Mouse (Mus musculus): ENCODE measurements at regions not wholly inside any gene's neighbourhood (a gene's known extent, or its start where the extent isn't known, plus 50 kb on each side); places are given as distances from the start of the nearest gene placed in this dataset.

- peak; percentile 10 for DNase-seq (ENCODE audit: extremely low read depth, low read depth, low spot score)
- Histone ChIP-seq H3K4me1 (ENCODE audit: control insufficient read depth, insufficient read depth, low read length) (no peaks in the 10 kb centered on the region), H3K27me3 (ENCODE audit: control insufficient read depth, insufficient read depth, low read length) (no peaks in the 10 kb centered on the region), H3K36me3 (ENCODE audit: control insufficient read depth, insufficient read depth, low read length) (no peaks in the 10 kb centered on the region), H3K9ac (ENCODE audit: low read depth, low read length) (no peak overlapping the region), H3K27ac (replicated peaks; ENCODE audit: insufficient read depth, low read depth, low read length) (no peak overlapping the region), H3K79me2 (ENCODE audit: control insufficient read depth, insufficient read depth, low read length) (no peaks in the 10 kb centered on the region), H3K4me3 (ENCODE audit: insufficient read depth, low read depth, low read length) (no peak overlapping the region)
- WGBS = 65% methylated on average over 7 of the region's 7 CpGs
- TF ChIP-seq POLR2A (IDR thresholded peaks at IDR 0.05; ENCODE audit: extremely low read depth, insufficient read depth, low read length) = no peak
- TF ChIP-seq CTCF (IDR thresholded peaks at IDR 0.05; ENCODE audit: low read depth, low read length) = no peak
Observed at GRCm38 (mm10) chr13:39881066-39881465, 480.2 kb downstream of the Ofcc1 start.

GRCm38 (mm10) chr13:39880136-39880535 is 481.1 kb downstream of the Ofcc1 start:
- Histone ChIP-seq H3K36me3 (ENCODE audit: control insufficient read depth, insufficient read depth, low read length) (no peaks in the 10 kb centered on the region), H3K4me3 (ENCODE audit: insufficient read depth, low read depth, low read length) (no peak overlapping the region), H3K27me3 (ENCODE audit: control insufficient read depth, insufficient read depth, low read length) (no peaks in the 10 kb centered on the region), H3K79me2 (ENCODE audit: control insufficient read depth, insufficient read depth, low read length) (no peaks in the 10 kb centered on the region), H3K4me1 (ENCODE audit: control insufficient read depth, insufficient read depth, low read length) (no peaks in the 10 kb centered on the region), H3K27ac (replicated peaks; ENCODE audit: insufficient read depth, low read depth, low read length) (no peak overlapping the region), H3K9ac (ENCODE audit: low read depth, low read length) (no peak overlapping the region)
- DNase-seq (ENCODE audit: extremely low read depth, low read depth, low spot score) = no peak
- TF ChIP-seq CTCF (IDR thresholded peaks at IDR 0.05; ENCODE audit: low read depth, low read length) (no peak), POLR2A (IDR thresholded peaks at IDR 0.05; ENCODE audit: extremely low read depth, insufficient read depth, low read length) (no peak)
- WGBS = 70% methylated on average over 2 of the region's 2 CpGs

GRCm38 (mm10) chr13:39877361-39878141 is 483.7 kb downstream of the Ofcc1 start:
- Histone ChIP-seq H3K9ac (ENCODE audit: low read depth, low read length) (no peak overlapping the region), H3K27ac (replicated peaks; ENCODE audit: insufficient read depth, low read depth, low read length) (no peak overlapping the region), H3K27me3 (ENCODE audit: control insufficient read depth, insufficient read depth, low read length) (no peaks in the 10 kb centered on the region), H3K79me2 (ENCODE audit: control insufficient read depth, insufficient read depth, low read length) (no peaks in the 10 kb centered on the region), H3K4me1 (ENCODE audit: control insufficient read depth, insufficient read depth, low read length) (no peaks in the 10 kb centered on the region), H3K4me3 (ENCODE audit: insufficient read depth, low read depth, low read length) (no peak overlapping the region), H3K36me3 (ENCODE audit: control insufficient read depth, insufficient read depth, low read length) (no peaks in the 10 kb centered on the region)
- 73% methylated on average over 16 of the region's 16 CpGs for WGBS
- no peak for DNase-seq (ENCODE audit: extremely low read depth, low read depth, low spot score)
- TF ChIP-seq CTCF (IDR thresholded peaks at IDR 0.05; ENCODE audit: low read depth, low read length) (no peak), POLR2A (IDR thresholded peaks at IDR 0.05; ENCODE audit: extremely low read depth, insufficient read depth, low read length) (no peak)

GRCm38 (mm10) chr13:39852257-39852800 is 508.9 kb downstream of the Ofcc1 start:
- Histone ChIP-seq H3K4me3 (ENCODE audit: insufficient read depth, low read depth, low read length) (no peak overlapping the region), H3K9ac (ENCODE audit: low read depth, low read length) (no peak overlapping the region), H3K27ac (replicated peaks; ENCODE audit: insufficient read depth, low read depth, low read length) (no peak overlapping the region), H3K4me1 (ENCODE audit: control insufficient read depth, insufficient read depth, low read length) (no peaks in the 10 kb centered on the region), H3K36me3 (ENCODE audit: control insufficient read depth, insufficient read depth, low read length) (no peaks in the 10 kb centered on the region), H3K79me2 (ENCODE audit: control insufficient read depth, insufficient read depth, low read length) (no peaks in the 10 kb centered on the region), H3K27me3 (ENCODE audit: control insufficient read depth, insufficient read depth, low read length) (no peaks in the 10 kb centered on the region)
- no peak for DNase-seq (ENCODE audit: extremely low read depth, low read depth, low spot score)
- WGBS = 91% methylated on average over 6 of the region's 6 CpGs
- TF ChIP-seq CTCF (IDR thresholded peaks at IDR 0.05; ENCODE audit: low read depth, low read length) (no peak), POLR2A (IDR thresholded peaks at IDR 0.05; ENCODE audit: extremely low read depth, insufficient read depth, low read length) (no peak)

- H3K36me3 ChIP-seq (ENCODE audit: control insufficient read depth, insufficient read depth, low read length) = no peaks in the 10 kb centered on the region
- H3K4me1 ChIP-seq (ENCODE audit: control insufficient read depth, insufficient read depth, low read length) = no peaks in the 10 kb centered on the region
- H3K9ac ChIP-seq (ENCODE audit: low read depth, low read length) = no peak overlapping the region
- H3K79me2 ChIP-seq (ENCODE audit: control insufficient read depth, insufficient read depth, low read length) = no peaks in the 10 kb centered on the region
- no peak overlapping the region for H3K27ac ChIP-seq (replicated peaks; ENCODE audit: insufficient read depth, low read depth, low read length)
- no peaks in the 10 kb centered on the region for H3K27me3 ChIP-seq (ENCODE audit: control insufficient read depth, insufficient read depth, low read length)
- DNase-seq (ENCODE audit: extremely low read depth, low read depth, low spot score) = no peak
- TF ChIP-seq CTCF (IDR thresholded peaks at IDR 0.05; ENCODE audit: low read depth, low read length) (no peak), POLR2A (IDR thresholded peaks at IDR 0.05; ENCODE audit: extremely low read depth, insufficient read depth, low read length) (no peak)
- no peak overlapping the region for H3K4me3 ChIP-seq (ENCODE audit: insufficient read depth, low read depth, low read length)
- 72% methylated on average over 1 of the region's 1 CpGs for WGBS
Observed at GRCm38 (mm10) chr13:39849391-39849790, 511.9 kb downstream of the Ofcc1 start.

- H3K27ac ChIP-seq (replicated peaks; ENCODE audit: insufficient read depth, low read depth, low read length) = no peak overlapping the region
- H3K9ac ChIP-seq (ENCODE audit: low read depth, low read length) = no peak overlapping the region
- no peak for TF ChIP-seq CTCF (IDR thresholded peaks at IDR 0.05; ENCODE audit: low read depth, low read length)
- no peak for TF ChIP-seq POLR2A (IDR thresholded peaks at IDR 0.05; ENCODE audit: extremely low read depth, insufficient read depth, low read length)
- H3K4me1 ChIP-seq (ENCODE audit: control insufficient read depth, insufficient read depth, low read length) = no peaks in the 10 kb centered on the region
- H3K36me3 ChIP-seq (ENCODE audit: control insufficient read depth, insufficient read depth, low read length) = no peaks in the 10 kb centered on the region
- no peaks in the 10 kb centered on the region for H3K79me2 ChIP-seq (ENCODE audit: control insufficient read depth, insufficient read depth, low read length)
- 85% methylated on average over 5 of the region's 5 CpGs for WGBS
- H3K4me3 ChIP-seq (ENCODE audit: insufficient read depth, low read depth, low read length) = no peak overlapping the region
- H3K27me3 ChIP-seq (ENCODE audit: control insufficient read depth, insufficient read depth, low read length) = no peaks in the 10 kb centered on the region
- DNase-seq (ENCODE audit: extremely low read depth, low read depth, low spot score) = no peak
Observed at GRCm38 (mm10) chr13:39836053-39836584, 525.1 kb downstream of the Ofcc1 start.
